Mouse (Mus musculus): ENCODE results near the gene Hipk4. TPM values are rescaled to one million over a fixed set of nuclear protein-coding genes. Genes with fewer than 3 reads are reported as not detected.

The Hipk4 gene
- total and polyA plus RNA-seq, 3 experiments = 0.09 to 0.16 TPM; not detected in 1

DNA sequence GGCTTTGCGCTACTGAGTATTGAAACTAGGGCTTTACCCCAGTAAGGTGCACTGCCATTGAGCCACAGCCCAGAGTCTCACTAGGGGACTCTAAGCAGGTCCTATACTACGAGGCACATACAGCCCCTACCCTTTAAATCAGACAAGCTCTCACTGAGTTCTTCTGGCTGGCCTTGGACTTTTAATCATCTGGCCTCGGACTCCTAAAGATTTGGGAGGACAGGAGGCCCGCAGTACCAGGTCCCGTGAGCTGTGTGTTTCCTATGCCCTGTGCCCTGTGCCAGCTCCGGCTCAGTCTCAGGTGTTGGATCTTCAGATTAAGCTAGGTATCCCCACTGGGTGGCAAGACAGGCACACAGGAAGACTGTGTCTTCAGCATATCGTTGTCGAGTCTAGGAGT, 14.9 kb downstream of the Hipk4 start:
- Histone ChIP-seq H3K9me3 (replicated peaks; ENCODE audit: low read length) (no peaks in the 10 kb centered on the region), H3K4me2 (ENCODE audit: insufficient read depth, low read depth, poor library complexity, severe bottlenecking) (no peak overlapping the region), H3K79me2 (replicated peaks; ENCODE audit: control insufficient read depth, extremely low read depth, insufficient read depth, poor library complexity, severe bottlenecking) (no peaks in the 10 kb centered on the region), H3K27me3 (replicated peaks) (no peaks in the 10 kb centered on the region), H3K9ac (ENCODE audit: insufficient read depth, low read depth) (no peak overlapping the region), H3K27ac (ENCODE audit: insufficient read depth, low read depth) (no peak overlapping the region), H3K36me3 (replicated peaks in 1 of 2; ENCODE audit: control insufficient read depth in 1 of 2, insufficient read depth in 1 of 2, low read length in 1 of 2) (peaks cover 13 to 46% of the 10 kb centered on the region in 2 experiments), H3K4me3 (replicated peaks in 1 of 3; ENCODE audit: low read depth in 2 of 3, low read length in 2 of 3, poor library complexity in 1 of 3) (no peak overlapping the region), H3K4me1 (ENCODE audit: control insufficient read depth in 1 of 2, insufficient read depth in 2 of 2) (peaks cover 2 to 8% of the 10 kb centered on the region in 2 experiments; a peak in 1 of 4 replicates)
- TF ChIP-seq POLR2AphosphoS2 (IDR thresholded peaks at IDR 0.05; ENCODE audit: low read depth, low read length) (no peak), HCFC1 (IDR thresholded peaks at IDR 0.05; ENCODE audit: low read depth, low read length) (no peak), UBTF (IDR thresholded peaks at IDR 0.05; ENCODE audit: low read depth, low read length) (no peak), USF1 (IDR thresholded peaks at IDR 0.05; ENCODE audit: low read depth, low read length) (no peak), USF2 (conservative IDR thresholded peaks at IDR 0.05; ENCODE audit: low read depth, low read length) (no peak)
- dilution Hi-C loops (cut with MboI; ENCODE audit: extremely low pct_ligation_motif_present, extremely low pct_unique_long_range_greater_than_20kb, low sequenced_read_pairs) (no loop called here), in situ Hi-C loops (cut with MboI; ENCODE audit: low pct_ligation_motif_present, low pct_unique_long_range_greater_than_20kb, low sequenced_read_pairs) (no loop called here)
- DNase-seq (ENCODE audit: extremely low read depth) = no peak

DNA sequence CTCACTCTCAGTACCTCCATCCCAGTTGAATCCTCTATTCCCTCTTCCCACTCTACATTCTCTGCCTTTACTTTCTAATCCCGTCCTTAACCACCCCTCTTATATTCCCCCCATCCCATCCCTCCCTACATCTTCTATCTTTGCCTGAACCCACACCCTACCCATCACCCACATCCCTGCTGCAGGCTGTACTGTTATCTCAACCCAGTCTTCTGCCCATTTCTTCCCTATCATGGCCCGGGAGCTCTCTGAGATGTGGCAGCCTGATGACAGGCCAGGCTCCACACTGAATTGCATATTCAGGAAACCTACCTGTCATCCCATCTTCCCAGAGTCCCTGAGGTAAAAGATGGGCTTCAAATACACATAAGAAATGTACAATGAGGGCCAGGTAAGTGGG, 15.7 kb downstream of the Hipk4 start:
- no peak overlapping the region for H3K4me2 ChIP-seq (ENCODE audit: insufficient read depth, low read depth, poor library complexity, severe bottlenecking)
- DNase-seq (ENCODE audit: extremely low read depth) = no peak
- no peak for TF ChIP-seq NRF1 (IDR thresholded peaks at IDR 0.05; ENCODE audit: low read depth, low read length)
- TF ChIP-seq CTCF (conservative IDR thresholded peaks at IDR 0.05 in 1 of 2, IDR thresholded peaks at IDR 0.05 in 1 of 2; ENCODE audit: low read depth in 2 of 2, low read length in 2 of 2) = no peak
- no peak for TF ChIP-seq MAX (IDR thresholded peaks at IDR 0.05; ENCODE audit: low read length)
- H3K27me3 ChIP-seq (replicated peaks) = no peaks in the 10 kb centered on the region
- dilution Hi-C loops (cut with MboI; ENCODE audit: extremely low pct_ligation_motif_present, extremely low pct_unique_long_range_greater_than_20kb, low sequenced_read_pairs) = no loop called here
- in situ Hi-C loops (cut with MboI; ENCODE audit: low pct_ligation_motif_present, low pct_unique_long_range_greater_than_20kb, low sequenced_read_pairs) = no loop called here
- no peak overlapping the region for H3K27ac ChIP-seq (ENCODE audit: insufficient read depth, low read depth)
- no peaks in the 10 kb centered on the region for H3K79me2 ChIP-seq (replicated peaks; ENCODE audit: control insufficient read depth, extremely low read depth, insufficient read depth, poor library complexity, severe bottlenecking)
- H3K9me3 ChIP-seq (replicated peaks; ENCODE audit: low read length) = no peaks in the 10 kb centered on the region
- no peak overlapping the region for H3K9ac ChIP-seq (ENCODE audit: insufficient read depth, low read depth)
- H3K36me3 ChIP-seq (replicated peaks in 1 of 2; ENCODE audit: control insufficient read depth in 1 of 2, insufficient read depth in 1 of 2, low read length in 1 of 2) = peaks cover 10 to 42% of the 10 kb centered on the region in 2 experiments
- H3K4me3 ChIP-seq (replicated peaks in 1 of 3; ENCODE audit: low read depth in 2 of 3, low read length in 2 of 3, poor library complexity in 1 of 3) = no peak overlapping the region
- H3K4me1 ChIP-seq (ENCODE audit: control insufficient read depth in 1 of 2, insufficient read depth in 2 of 2) = peaks cover 2 to 8% of the 10 kb centered on the region in 2 experiments; a peak in 1 of 4 replicates

DNA sequence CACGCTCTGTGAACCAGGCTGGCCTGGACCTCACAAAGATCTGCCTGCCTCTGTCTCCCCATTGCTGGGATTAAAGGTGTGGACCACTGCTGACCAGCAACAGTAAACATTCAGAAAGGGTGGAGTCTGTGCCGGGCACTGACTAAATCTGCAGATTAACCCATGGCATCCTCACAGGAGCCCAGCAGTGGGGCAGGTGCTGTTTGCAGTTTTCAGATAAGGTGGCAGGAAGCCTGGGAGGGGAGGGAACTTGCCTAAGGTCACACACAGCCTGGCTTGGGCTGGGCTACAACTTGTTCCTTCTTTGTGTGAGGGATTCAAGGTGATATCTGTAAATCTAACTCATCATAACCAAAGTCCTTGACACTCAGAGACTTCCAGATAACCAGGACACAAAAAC, 17.5 kb downstream of the Hipk4 start:
- H3K79me2 ChIP-seq (replicated peaks; ENCODE audit: control insufficient read depth, extremely low read depth, insufficient read depth, poor library complexity, severe bottlenecking) = no peaks in the 10 kb centered on the region
- no peak overlapping the region for H3K9ac ChIP-seq (ENCODE audit: insufficient read depth, low read depth)
- no peak for TF ChIP-seq RAD21 (IDR thresholded peaks at IDR 0.05; ENCODE audit: low read depth, low read length)
- no peak for TF ChIP-seq MAZ (IDR thresholded peaks at IDR 0.05; ENCODE audit: low read depth, low read length)
- TF ChIP-seq CTCF (conservative IDR thresholded peaks at IDR 0.05 in 1 of 2, IDR thresholded peaks at IDR 0.05 in 1 of 2; ENCODE audit: low read depth in 2 of 2, low read length in 2 of 2) = no peak
- TF ChIP-seq PAX5 (IDR thresholded peaks at IDR 0.05; ENCODE audit: low read length) = no peak
- no peak for TF ChIP-seq JUN (IDR thresholded peaks at IDR 0.05; ENCODE audit: insufficient read depth, low read depth, low read length)
- TF ChIP-seq USF1 (IDR thresholded peaks at IDR 0.05; ENCODE audit: low read depth, low read length) = no peak
- TF ChIP-seq ETS1 (conservative IDR thresholded peaks at IDR 0.05; ENCODE audit: low read depth, low read length) = no peak
- TF ChIP-seq NRF1 (IDR thresholded peaks at IDR 0.05; ENCODE audit: low read depth, low read length) = no peak
- TF ChIP-seq MXI1 (IDR thresholded peaks at IDR 0.05; ENCODE audit: low read depth, low read length) = no peak
- no peak for TF ChIP-seq ZKSCAN1 (IDR thresholded peaks at IDR 0.05; ENCODE audit: borderline replicate concordance, low read depth, low read length)
- no peak for TF ChIP-seq CHD2 (IDR thresholded peaks at IDR 0.05; ENCODE audit: low read length)
- no peak for TF ChIP-seq JUND (conservative IDR thresholded peaks at IDR 0.05; ENCODE audit: low read depth, low read length)
- no peak for TF ChIP-seq CHD1 (IDR thresholded peaks at IDR 0.05; ENCODE audit: low read depth, low read length)
- H3K4me1 ChIP-seq (ENCODE audit: control insufficient read depth in 1 of 2, insufficient read depth in 2 of 2) = peaks cover 0 to 17% of the 10 kb centered on the region in 2 experiments; a peak in 2 of 4 replicates
- dilution Hi-C loops (cut with MboI; ENCODE audit: extremely low pct_ligation_motif_present, extremely low pct_unique_long_range_greater_than_20kb, low sequenced_read_pairs) (no loop called here), in situ Hi-C loops (cut with MboI; ENCODE audit: low pct_ligation_motif_present, low pct_unique_long_range_greater_than_20kb, low sequenced_read_pairs) (no loop called here)
- no peak for DNase-seq (ENCODE audit: extremely low read depth)
- peaks cover 5 to 35% of the 10 kb centered on the region in 2 experiments for H3K36me3 ChIP-seq (replicated peaks in 1 of 2; ENCODE audit: control insufficient read depth in 1 of 2, insufficient read depth in 1 of 2, low read length in 1 of 2)
- no peak overlapping the region for H3K27ac ChIP-seq (ENCODE audit: insufficient read depth, low read depth)
- no peak overlapping the region for H3K4me3 ChIP-seq (replicated peaks in 1 of 3; ENCODE audit: low read depth in 2 of 3, low read length in 2 of 3, poor library complexity in 1 of 3)
- H3K4me2 ChIP-seq (ENCODE audit: insufficient read depth, low read depth, poor library complexity, severe bottlenecking) = no peak overlapping the region
- H3K9me3 ChIP-seq (replicated peaks; ENCODE audit: low read length) = no peaks in the 10 kb centered on the region
- no peaks in the 10 kb centered on the region for H3K27me3 ChIP-seq (replicated peaks)
